Mouse (Mus musculus) lung, embryonic 14.5 days (tissue): Measurements from ENCODE around the gene Lct. TPM values are rescaled to one million over a fixed set of nuclear protein-coding genes. Genes with fewer than 3 reads are reported as not detected.

Experiments
- ATAC-seq: fragments of 200-750 bp; cut with Nextera tagmentation; 2 replicates; pipeline ENCODE4 v1.8.0; 2017; ENCODE audit warnings: mild to moderate bottlenecking, moderate TSS enrichment, moderate library complexity; ENCODE audit not compliant: insufficient read depth
- DNase-seq: peaks from one replicate; pipeline ENCODE4 v3.0.0-alpha.2; 2015
- H3K27ac ChIP-seq: fragments of 300-500 bp; sonication (generic); 2 replicates; pipeline ENCODE4 v1.5.1; 2014; ENCODE audit warnings: low read depth, mild to moderate bottlenecking, moderate library complexity
- H3K27me3 ChIP-seq: fragments of 300-500 bp; sonication (generic); 2 replicates; pipeline ENCODE4 v1.6.1; 2014; ENCODE audit warnings: low read length, control low read depth; ENCODE audit not compliant: insufficient read depth
- H3K36me3 ChIP-seq: fragments of 300-500 bp; sonication (generic); 2 replicates; pipeline ENCODE4 v1.6.1; 2014; ENCODE audit warnings: control low read depth; ENCODE audit not compliant: insufficient read depth
- H3K4me1 ChIP-seq: fragments of 300-500 bp; sonication (generic); 2 replicates; pipeline ENCODE4 v1.6.1; 2014; ENCODE audit warnings: antibody characterized with exemption, control low read depth; ENCODE audit not compliant: insufficient read depth
- H3K4me2 ChIP-seq: fragments of 300-500 bp; sonication (generic); 2 replicates; pipeline ENCODE4 v1.6.1; 2014; ENCODE audit warnings: mild to moderate bottlenecking
- H3K4me3 ChIP-seq: fragments of 300-500 bp; sonication (generic); 2 replicates; pipeline ENCODE4 v1.5.1; 2014; ENCODE audit warnings: low read depth, low read length
- H3K9ac ChIP-seq: fragments of 300-500 bp; sonication (generic); 2 replicates; pipeline ENCODE4 v1.6.1; 2014
- H3K9me3 ChIP-seq: fragments of 300-500 bp; sonication (generic); 2 replicates; pipeline ENCODE4 v1.6.1; 2016; ENCODE audit warnings: low read depth, low read length, control low read depth
- CTCF ChIP-seq: IDR thresholded peaks from 2 replicates; pipeline ENCODE4 v1.5.1; 2016; ENCODE audit warnings: antibody characterized with exemption, low read depth
- WGBS: fragments of 180-500 bp; shearing (Covaris S2); extraction: QIAGEN DNeasy Blood & Tissue Kit; methylation state at CpG from one replicate; pipeline ENCODE4 v1.1.7; 2014; 5-methylcytosine and 5-hydroxymethylcytosine counted together
- polyA plus RNA-seq: library from polyadenylated mRNA; unstranded; fragments of >200 nt; fragmentation: Nextera tagmentation; extraction: Ambion mirVana; gene quantifications from 2 replicates; pipeline ENCODE4 v1.2.1, GENCODE M21; 2014

Lct gene
- polyA plus RNA-seq, 1 experiment from 2014 or later, result 0.11 TPM

DNA sequence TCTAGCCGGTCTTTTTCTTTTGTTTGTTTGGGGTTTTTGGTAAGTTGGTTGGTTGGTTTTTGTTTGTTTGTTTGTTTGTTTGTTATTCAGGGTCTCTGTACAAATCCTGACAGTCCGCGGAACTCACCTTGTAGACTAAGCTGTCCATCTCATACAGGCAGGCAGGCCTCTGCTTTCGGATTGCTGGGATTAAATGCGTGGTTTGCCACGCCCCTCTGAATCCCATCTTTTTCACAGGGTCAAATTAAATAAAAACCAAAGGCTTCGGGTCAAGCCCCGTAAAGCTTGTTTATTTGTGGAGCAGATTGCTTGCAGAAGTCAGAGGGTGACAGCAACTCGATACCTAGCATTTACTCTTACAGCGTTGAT lies 84.5 kb downstream of the Lct start, which contains the start of gene Ubxn4:
Gene Ubxn4 (plus strand): TSS at position 338 of the 369 bp plus-strand sequence.
- peak within 1 kb of the TSS; percentile 76 for H3K4me3 ChIP-seq
- peak within 1 kb of the TSS; percentile 86 for H3K27ac ChIP-seq
- no peaks in the 10 kb centered on the region for H3K4me1 ChIP-seq
- H3K36me3 ChIP-seq, result no peaks in the 10 kb centered on the region
- no peaks in the 10 kb centered on the region for H3K9me3 ChIP-seq
- H3K27me3 ChIP-seq, result no peaks in the 10 kb centered on the region
- H3K9ac ChIP-seq, result peak within 1 kb of the TSS; percentile 80
- DNase-seq (no peak), ATAC-seq (peak; percentile 63)
- WGBS, result 8% methylated on average over 10 of the region's 10 CpGs
- TF ChIP-seq CTCF, result no peak
- peak within 1 kb of the TSS; percentile 87 for H3K4me2 ChIP-seq

DNA sequence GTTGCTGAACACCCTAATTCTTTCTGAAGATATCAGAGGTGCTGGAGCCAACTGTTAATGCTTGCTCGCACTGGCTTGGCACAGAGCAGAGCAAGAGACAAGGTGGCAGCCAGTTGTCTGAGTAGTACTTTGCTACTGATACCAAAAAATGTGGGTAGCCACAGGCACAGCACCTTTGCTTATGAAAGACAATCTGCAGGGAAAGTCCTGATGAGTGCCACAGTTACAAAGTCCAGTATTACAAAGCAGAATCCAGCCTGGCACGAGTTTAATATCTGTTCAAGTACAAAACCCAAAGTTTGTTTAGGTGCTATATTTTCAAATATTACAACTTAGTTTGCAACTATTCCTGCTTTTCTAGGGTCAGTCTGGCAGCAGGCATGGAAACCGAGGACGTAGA lies 92.9 kb downstream of the Lct start:
- H3K36me3 ChIP-seq, result peaks cover 52% of the 10 kb centered on the region
- 92% methylated on average over 4 of the region's 4 CpGs for WGBS
- no peak for DNase-seq

More for the DNA sequence above, 92.9 kb downstream of the Lct start:
- Histone ChIP-seq H3K4me3 (no peak overlapping the region), H3K4me1 (no peaks in the 10 kb centered on the region), H3K27me3 (no peaks in the 10 kb centered on the region), H3K9ac (no peak overlapping the region), H3K9me3 (no peaks in the 10 kb centered on the region), H3K4me2 (no peak overlapping the region), H3K27ac (no peak overlapping the region)
- no peak for ATAC-seq
- no peak for TF ChIP-seq CTCF

Other genes starting within 250 kb of the Lct start
- 12.4 and 12.9 TPM in 2 replicates for gene Zranb3, start 225.3 kb downstream of the Lct start, polyA plus RNA-seq
- gene R3hdm1, start 225.0 kb downstream of the Lct start, polyA plus RNA-seq, result 69.7 and 74.4 TPM in 2 replicates
- 51.1 and 58.6 TPM in 2 replicates for gene Ubxn4, start 84.4 kb downstream of the Lct start, polyA plus RNA-seq
- gene Mcm6, start 31.3 kb upstream of the Lct start, polyA plus RNA-seq, result 300 and 304 TPM in 2 replicates
- gene Dars, start 89.0 kb upstream of the Lct start, polyA plus RNA-seq, result 108 and 109 TPM in 2 replicates